Mouse (Mus musculus): ENCODE data around the gene Wwp2. TPM values are rescaled to one million over a fixed set of nuclear protein-coding genes. Genes with fewer than 3 reads are reported as not detected.

Gene Wwp2
- total RNA-seq, 2 experiments from 2014 or later = 33.1 to 35.6 TPM

GRCm38 (mm10) chr8:107435421-107435961 lies 674 bp upstream of the Wwp2 start:
- no peak for DNase-seq

DNA sequence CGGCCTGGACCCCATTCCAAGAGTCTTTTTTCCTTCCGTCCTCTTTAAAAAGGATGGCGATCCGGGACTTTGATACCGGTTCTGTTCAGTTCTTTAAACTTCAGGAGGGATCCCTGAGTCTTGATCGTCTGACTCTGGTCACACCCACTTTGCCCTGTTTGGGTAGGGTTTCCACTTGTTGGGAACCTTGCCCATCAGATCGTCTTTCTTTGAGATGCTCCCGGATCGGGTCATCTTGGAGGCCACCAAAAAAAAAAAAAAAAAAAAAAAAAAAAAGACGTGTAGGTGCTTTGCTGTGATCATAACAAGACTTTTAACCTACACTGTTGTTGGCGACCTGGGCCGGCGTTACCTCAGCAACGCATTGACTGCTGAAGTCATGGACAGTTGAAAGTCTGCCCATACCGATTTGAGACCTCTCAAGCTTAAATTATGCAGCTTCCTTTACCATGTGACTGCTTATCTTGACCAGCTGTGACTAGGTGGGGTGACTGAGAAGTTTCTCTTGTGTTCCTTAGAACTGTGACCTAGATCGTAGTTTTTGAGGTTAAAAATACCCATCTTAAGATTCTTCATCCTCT lies 766 bp downstream of the Wwp2 start:
- DNase-seq = peak; percentile 32

DNA sequence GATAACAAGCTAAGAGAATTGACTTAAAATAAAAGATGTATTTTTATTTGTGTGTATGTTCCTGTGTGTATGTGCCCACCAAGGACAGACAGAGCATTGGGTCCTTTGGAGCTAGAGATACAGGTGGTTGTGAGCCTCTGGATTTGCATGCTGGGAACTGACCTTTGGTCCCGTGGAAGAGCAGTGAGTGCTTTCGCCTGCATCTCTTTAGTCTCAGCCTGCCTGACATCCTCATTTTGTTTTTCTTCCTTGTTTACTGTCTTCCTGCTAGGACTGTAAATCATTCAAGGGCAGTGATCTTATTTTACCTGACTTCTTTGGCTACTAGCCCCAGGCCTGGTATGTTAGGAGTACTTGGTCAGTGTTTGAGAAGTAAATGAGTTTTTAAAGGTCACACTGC lies 1.5 kb downstream of the Wwp2 start:
- DNase-seq = no peak

- no peak for DNase-seq
Measured at GRCm38 (mm10) chr8:107439880-107440625, 3.9 kb downstream of the Wwp2 start.

GRCm38 (mm10) chr8:107444626-107445025 lies 8.5 kb downstream of the Wwp2 start:
- DNase-seq = peak; percentile 49

DNA sequence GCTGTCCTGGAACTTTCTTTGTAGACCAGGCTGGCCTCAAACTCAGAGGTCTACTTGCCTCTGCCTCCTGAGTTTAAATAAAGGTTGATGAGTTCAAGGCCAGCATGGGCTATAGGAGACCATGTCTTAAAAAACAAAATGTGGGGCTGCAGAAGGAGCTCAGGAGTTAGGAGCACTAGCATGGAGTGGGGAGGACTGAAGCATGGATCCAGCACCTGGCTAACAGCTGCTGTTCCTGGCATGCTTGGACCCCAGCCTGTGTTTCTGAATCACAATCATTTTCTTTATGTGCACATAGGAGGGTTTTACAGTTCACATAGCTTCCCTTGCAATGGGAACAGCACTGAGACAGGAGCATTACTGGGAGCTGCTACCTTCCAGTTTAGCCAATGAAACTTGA lies 11.5 kb downstream of the Wwp2 start:
- DNase-seq = no peak

DNA sequence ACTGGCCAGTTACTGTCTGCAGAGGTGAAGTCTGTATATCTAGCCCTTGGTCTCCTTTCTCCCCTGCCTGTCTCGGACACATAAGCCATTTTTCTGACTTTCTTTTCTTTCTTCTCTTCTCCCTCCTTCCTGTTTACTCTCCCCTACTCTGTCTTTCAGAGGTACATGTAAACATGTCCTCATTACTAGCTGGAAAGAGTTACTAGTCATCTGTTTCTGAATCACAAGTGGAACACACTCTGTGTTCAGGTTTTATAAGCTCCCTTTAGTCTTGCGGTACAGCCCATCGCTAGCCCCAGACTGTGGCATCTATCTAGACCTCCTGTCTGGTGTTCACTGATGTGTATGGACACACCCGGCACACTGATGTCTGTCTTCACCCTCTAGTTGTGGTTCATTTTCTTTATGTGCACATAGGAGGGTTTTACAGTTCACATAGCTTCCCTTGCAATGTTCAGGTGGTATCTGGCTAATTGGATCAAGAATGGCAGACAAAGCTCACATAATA lies 12.3 kb downstream of the Wwp2 start:
- no peak for DNase-seq

- DNase-seq = no peak
Measured at GRCm38 (mm10) chr8:107449130-107449529, 13.0 kb downstream of the Wwp2 start.

DNA sequence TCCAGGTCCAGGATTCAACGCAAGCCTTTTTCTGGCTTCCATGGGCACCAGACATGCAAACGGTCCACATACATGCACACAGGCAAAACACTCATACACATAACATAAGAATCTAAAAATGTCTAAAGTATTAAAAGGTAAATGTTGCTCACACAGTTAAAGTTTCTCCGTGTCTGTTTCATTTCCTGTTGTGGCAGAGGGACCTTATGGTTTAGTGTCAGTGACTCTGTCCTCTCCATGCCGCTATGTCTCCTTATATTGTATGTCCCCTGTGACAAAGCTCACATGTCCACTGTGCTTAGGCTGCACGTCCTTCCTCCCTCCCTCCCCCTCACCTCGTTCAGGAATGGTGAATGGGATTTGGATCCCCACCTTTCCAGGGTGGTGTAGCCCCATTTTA lies 13.5 kb downstream of the Wwp2 start:
- no peak for DNase-seq

- DNase-seq = no peak
Measured at GRCm38 (mm10) chr8:107451414-107452066, 15.4 kb downstream of the Wwp2 start.

DNA sequence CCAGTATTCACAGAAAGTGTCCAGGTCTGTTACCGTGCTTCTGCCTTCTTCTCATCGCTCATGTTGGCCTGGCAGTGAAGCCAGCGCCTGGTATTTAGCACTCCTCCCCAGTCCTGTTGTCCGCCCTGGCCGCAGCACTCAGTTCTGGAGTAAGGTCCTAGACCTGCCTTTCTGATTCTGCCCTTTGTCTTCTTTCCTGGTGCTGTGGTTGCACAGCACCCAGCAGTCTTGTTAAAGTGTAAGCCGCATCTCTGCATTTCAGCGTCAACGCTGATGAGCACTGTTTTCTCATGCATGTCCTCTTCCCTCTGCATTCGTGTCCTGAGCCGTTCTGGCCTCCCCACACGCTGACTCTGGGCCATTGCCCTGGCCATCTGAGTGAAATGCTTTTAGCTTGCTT lies 17.2 kb downstream of the Wwp2 start:
- DNase-seq = no peak

DNA sequence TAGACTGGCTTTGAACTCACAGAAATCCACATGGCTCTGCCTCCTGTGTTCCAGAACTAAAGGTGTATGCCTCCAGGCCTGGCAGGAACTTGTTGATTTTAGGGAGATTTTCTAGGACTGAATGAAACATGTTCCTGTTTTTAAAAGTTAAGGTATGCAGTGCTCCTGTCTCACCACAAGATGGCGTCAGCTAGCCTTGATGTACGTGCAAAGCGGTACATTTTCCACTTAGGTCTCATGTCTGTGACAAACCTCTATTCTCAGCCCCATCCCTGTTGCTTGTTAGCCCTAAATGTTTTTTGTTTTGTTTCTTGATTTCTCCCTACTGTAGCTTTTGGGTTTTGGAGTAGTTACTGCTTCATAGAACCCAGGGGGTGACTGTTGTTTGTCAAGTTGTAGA lies 19.1 kb downstream of the Wwp2 start:
- DNase-seq = peak; percentile 54

DNA sequence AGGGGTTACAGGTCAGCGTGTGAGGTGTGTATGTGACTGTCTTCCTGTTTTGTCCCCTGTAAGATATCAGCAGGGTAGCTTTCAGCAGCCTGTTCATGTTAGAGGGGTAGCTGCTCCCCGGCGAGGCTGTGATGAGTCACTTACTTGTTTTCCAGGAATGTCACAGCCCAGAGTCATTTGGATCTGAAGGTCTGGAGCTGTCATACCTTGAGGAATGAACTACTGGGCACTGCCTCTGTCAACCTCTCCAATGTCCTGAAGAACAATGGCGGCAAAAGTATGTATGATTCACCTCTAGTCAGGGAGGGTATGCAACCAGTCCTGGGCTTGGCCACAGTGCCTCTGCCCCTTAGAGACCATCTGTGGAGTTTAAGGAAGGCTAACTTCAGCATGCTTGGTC lies 21.6 kb downstream of the Wwp2 start:
- no peak for DNase-seq

GRCm38 (mm10) chr8:107458281-107458680 lies 22.1 kb downstream of the Wwp2 start:
- no peak for DNase-seq

DNA sequence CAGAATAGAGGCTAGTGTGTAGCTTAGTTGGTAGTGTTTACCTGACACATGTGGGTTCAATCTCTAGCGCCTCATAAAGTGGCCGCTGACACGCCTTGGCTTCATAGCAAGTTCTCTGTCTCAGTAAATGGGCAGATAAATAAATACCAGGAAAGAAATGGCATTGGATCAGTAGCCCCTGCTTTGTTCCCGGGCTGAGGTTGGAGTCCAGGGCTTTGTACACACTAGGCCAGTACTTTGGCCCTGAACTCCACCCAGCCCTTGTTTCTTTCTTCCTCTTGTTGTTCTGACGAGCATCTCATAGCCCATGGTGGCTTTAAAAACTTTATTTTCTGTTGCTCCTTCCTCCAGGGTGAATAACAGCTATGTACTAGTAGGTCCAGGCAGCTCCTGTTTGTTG lies 26.3 kb downstream of the Wwp2 start:
- DNase-seq = no peak

GRCm38 (mm10) chr8:107465332-107465990 lies 29.3 kb downstream of the Wwp2 start:
- no peak for DNase-seq

- no peak for DNase-seq
Measured at GRCm38 (mm10) chr8:107466642-107467041, 30.5 kb downstream of the Wwp2 start.

DNA sequence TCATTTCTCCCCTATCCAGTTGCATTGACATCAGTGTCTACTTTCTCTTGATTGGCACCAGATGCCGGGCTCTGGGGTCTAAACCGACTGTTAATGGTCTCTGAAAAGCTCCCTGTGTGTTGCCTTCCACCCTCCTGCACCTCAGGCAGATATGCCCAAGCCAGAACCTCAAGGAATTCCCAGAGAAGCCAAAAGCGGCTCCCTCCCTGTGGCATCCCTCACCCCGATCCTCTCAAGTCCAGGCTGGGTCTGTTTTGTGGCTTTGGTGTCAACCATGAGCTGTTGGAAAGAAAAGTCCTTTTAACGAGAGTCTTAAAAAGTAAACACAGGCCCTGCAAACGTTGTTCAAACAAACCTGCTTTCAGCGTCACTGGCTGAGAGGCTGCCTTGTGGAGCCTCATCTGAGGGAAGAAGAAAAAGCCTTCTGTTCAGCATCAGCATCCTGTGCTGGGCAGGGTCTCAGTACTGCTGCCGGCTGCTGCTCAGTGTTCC lies 32.7 kb downstream of the Wwp2 start:
- no peak for DNase-seq

DNA sequence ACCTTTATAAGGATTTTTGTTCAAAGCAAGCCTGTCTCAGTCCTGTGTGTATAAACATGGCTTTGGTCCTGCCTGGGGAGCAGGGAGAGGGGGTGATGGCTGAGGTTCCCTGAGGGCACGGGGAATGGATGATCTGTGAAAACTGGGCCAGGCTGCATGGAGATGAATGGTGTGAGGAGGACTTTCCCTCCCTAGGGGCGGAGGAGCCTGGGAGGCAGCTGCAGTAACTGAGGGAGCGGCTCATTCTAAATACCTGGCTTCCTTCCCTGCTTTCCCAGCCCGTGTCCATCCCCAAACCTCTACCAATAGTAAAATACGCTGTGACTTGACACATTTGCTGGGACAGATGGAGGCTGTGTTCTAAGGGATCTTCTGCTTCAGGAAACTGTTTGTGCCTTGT lies 34.1 kb downstream of the Wwp2 start:
- DNase-seq = no peak

GRCm38 (mm10) chr8:107472403-107473100 lies 36.4 kb downstream of the Wwp2 start:
- no peak for DNase-seq

GRCm38 (mm10) chr8:107473369-107473768 lies 37.2 kb downstream of the Wwp2 start:
- DNase-seq = no peak

- no peak for DNase-seq
Measured at GRCm38 (mm10) chr8:107475613-107476012, 39.4 kb downstream of the Wwp2 start.

All from heart, postnatal 4 days (tissue).